Mouse (Mus musculus) testis, adult 2 months (tissue): ENCODE measurements around the gene Ppm1a.

Experiments
- CTCF ChIP-seq: fragments of 200-500 bp; IDR thresholded peaks from 2 replicates; pipeline ENCODE4 v1.5.1; 2012; ENCODE audit warnings: low read depth, mild to moderate bottlenecking, inconsistent platforms, low read length, moderate library complexity; ENCODE audit not compliant: control insufficient read depth, insufficient read depth, insufficient replicate concordance
- POLR2A ChIP-seq: fragments of 200-500 bp; IDR thresholded peaks from 2 replicates; pipeline ENCODE4 v1.6.1; 2012; ENCODE audit warnings: low read depth, mild to moderate bottlenecking, inconsistent platforms, low read length, moderate library complexity; ENCODE audit not compliant: control insufficient read depth

GRCm38 (mm10) chr12:72809798-72810197 is 52.5 kb downstream of the Ppm1a start:
- TF ChIP-seq CTCF (no peak), POLR2A (no peak)
